Mouse (Mus musculus): ENCODE measurements around the gene Upb1. TPM values are rescaled to one million over a fixed set of nuclear protein-coding genes. Genes with fewer than 3 reads are reported as not detected.

Upb1 gene
- polyA plus RNA-seq, 1 experiment from 2014 or later: 0.13 TPM

- Histone ChIP-seq H3K4me2 (ENCODE audit: low read depth, low read length) (no peak overlapping the region), H3K4me3 (ENCODE audit: low read depth, low read length) (no peak overlapping the region), H3K9me3 (ENCODE audit: control insufficient read depth, low read length) (no peaks in the 10 kb centered on the region), H3K9ac (replicated peaks; ENCODE audit: low read depth, low read length) (no peak overlapping the region), H3K4me1 (ENCODE audit: control insufficient read depth, insufficient read depth, low read length) (peaks cover 3% of the 10 kb centered on the region; the same call in 1 of the 2 replicates), H3K27me3 (ENCODE audit: control insufficient read depth, insufficient read depth, low read length) (no peaks in the 10 kb centered on the region), H3K27ac (ENCODE audit: low read depth, low read length) (no peak overlapping the region), H3K36me3 (ENCODE audit: control insufficient read depth, insufficient read depth, low read length) (no peaks in the 10 kb centered on the region)
- no peak for ATAC-seq (ENCODE audit: low read depth)
- WGBS: 90% methylated on average over 7 of the region's 7 CpGs
Observed at GRCm38 (mm10) chr10:75414925-75415324, 14.0 kb downstream of the Upb1 start.

- H3K9ac ChIP-seq (replicated peaks; ENCODE audit: low read depth, low read length): no peak overlapping the region
- H3K4me3 ChIP-seq (ENCODE audit: low read depth, low read length): no peak overlapping the region
- H3K4me1 ChIP-seq (ENCODE audit: control insufficient read depth, insufficient read depth, low read length): peaks cover 3% of the 10 kb centered on the region; the same call in 1 of the 2 replicates
- WGBS: 93% methylated on average over 8 of the region's 8 CpGs
- H3K9me3 ChIP-seq (ENCODE audit: control insufficient read depth, low read length): no peaks in the 10 kb centered on the region
- H3K36me3 ChIP-seq (ENCODE audit: control insufficient read depth, insufficient read depth, low read length): no peaks in the 10 kb centered on the region
- H3K4me2 ChIP-seq (ENCODE audit: low read depth, low read length): no peak overlapping the region
- H3K27ac ChIP-seq (ENCODE audit: low read depth, low read length): no peak overlapping the region
- no peaks in the 10 kb centered on the region for H3K27me3 ChIP-seq (ENCODE audit: control insufficient read depth, insufficient read depth, low read length)
- ATAC-seq (ENCODE audit: low read depth): no peak
Observed at GRCm38 (mm10) chr10:75417363-75418042, 16.6 kb downstream of the Upb1 start.

GRCm38 (mm10) chr10:75418747-75419146 lies 17.8 kb downstream of the Upb1 start:
- Histone ChIP-seq H3K9me3 (ENCODE audit: control insufficient read depth, low read length) (no peaks in the 10 kb centered on the region), H3K9ac (replicated peaks; ENCODE audit: low read depth, low read length) (no peak overlapping the region), H3K4me2 (ENCODE audit: low read depth, low read length) (no peak overlapping the region), H3K27me3 (ENCODE audit: control insufficient read depth, insufficient read depth, low read length) (no peaks in the 10 kb centered on the region), H3K36me3 (ENCODE audit: control insufficient read depth, insufficient read depth, low read length) (no peaks in the 10 kb centered on the region), H3K4me3 (ENCODE audit: low read depth, low read length) (no peak overlapping the region), H3K27ac (ENCODE audit: low read depth, low read length) (no peak overlapping the region), H3K4me1 (ENCODE audit: control insufficient read depth, insufficient read depth, low read length) (no peaks in the 10 kb centered on the region)
- ATAC-seq (ENCODE audit: low read depth): no peak
- WGBS: 68% methylated on average over 4 of the region's 4 CpGs

- Histone ChIP-seq H3K9me3 (ENCODE audit: control insufficient read depth, low read length) (no peaks in the 10 kb centered on the region), H3K4me3 (ENCODE audit: low read depth, low read length) (no peak overlapping the region), H3K27ac (ENCODE audit: low read depth, low read length) (no peak overlapping the region), H3K36me3 (ENCODE audit: control insufficient read depth, insufficient read depth, low read length) (no peaks in the 10 kb centered on the region), H3K4me2 (ENCODE audit: low read depth, low read length) (no peak overlapping the region), H3K4me1 (ENCODE audit: control insufficient read depth, insufficient read depth, low read length) (no peaks in the 10 kb centered on the region), H3K27me3 (ENCODE audit: control insufficient read depth, insufficient read depth, low read length) (no peaks in the 10 kb centered on the region), H3K9ac (replicated peaks; ENCODE audit: low read depth, low read length) (no peak overlapping the region)
- ATAC-seq (ENCODE audit: low read depth): no peak
- 95% methylated on average over 10 of the region's 10 CpGs for WGBS
Observed at GRCm38 (mm10) chr10:75424498-75424901, 23.6 kb downstream of the Upb1 start.

GRCm38 (mm10) chr10:75428049-75429003 lies 27.4 kb downstream of the Upb1 start:
- ATAC-seq (ENCODE audit: low read depth): no peak
- no peak overlapping the region for H3K4me3 ChIP-seq (ENCODE audit: low read depth, low read length)
- 87% methylated on average over 13 of the region's 13 CpGs for WGBS
- no peaks in the 10 kb centered on the region for H3K9me3 ChIP-seq (ENCODE audit: control insufficient read depth, low read length)
- H3K36me3 ChIP-seq (ENCODE audit: control insufficient read depth, insufficient read depth, low read length): no peaks in the 10 kb centered on the region
- H3K27ac ChIP-seq (ENCODE audit: low read depth, low read length): no peak overlapping the region
- no peak overlapping the region for H3K9ac ChIP-seq (replicated peaks; ENCODE audit: low read depth, low read length)
- H3K4me1 ChIP-seq (ENCODE audit: control insufficient read depth, insufficient read depth, low read length): no peaks in the 10 kb centered on the region
- H3K4me2 ChIP-seq (ENCODE audit: low read depth, low read length): no peak overlapping the region
- H3K27me3 ChIP-seq (ENCODE audit: control insufficient read depth, insufficient read depth, low read length): no peaks in the 10 kb centered on the region

GRCm38 (mm10) chr10:75429004-75429380 lies 28.1 kb downstream of the Upb1 start:
- H3K27me3 ChIP-seq (ENCODE audit: control insufficient read depth, insufficient read depth, low read length): no peaks in the 10 kb centered on the region
- no peak for ATAC-seq (ENCODE audit: low read depth)
- 94% methylated on average over 6 of the region's 6 CpGs for WGBS

GRCm38 (mm10) chr10:75429522-75430146 lies 28.7 kb downstream of the Upb1 start:
- Histone ChIP-seq H3K4me1 (ENCODE audit: control insufficient read depth, insufficient read depth, low read length) (no peaks in the 10 kb centered on the region), H3K36me3 (ENCODE audit: control insufficient read depth, insufficient read depth, low read length) (no peaks in the 10 kb centered on the region), H3K4me3 (ENCODE audit: low read depth, low read length) (no peak overlapping the region), H3K27me3 (ENCODE audit: control insufficient read depth, insufficient read depth, low read length) (no peaks in the 10 kb centered on the region), H3K9me3 (ENCODE audit: control insufficient read depth, low read length) (no peaks in the 10 kb centered on the region), H3K4me2 (ENCODE audit: low read depth, low read length) (no peak overlapping the region), H3K27ac (ENCODE audit: low read depth, low read length) (no peak overlapping the region), H3K9ac (replicated peaks; ENCODE audit: low read depth, low read length) (no peak overlapping the region)
- ATAC-seq (ENCODE audit: low read depth): no peak
- WGBS: 92% methylated on average over 7 of the region's 7 CpGs

More at GRCm38 (mm10) chr10:75429004-75429380, 28.1 kb downstream of the Upb1 start:
- no peaks in the 10 kb centered on the region for H3K9me3 ChIP-seq (ENCODE audit: control insufficient read depth, low read length)
- H3K27ac ChIP-seq (ENCODE audit: low read depth, low read length): no peak overlapping the region
- no peaks in the 10 kb centered on the region for H3K36me3 ChIP-seq (ENCODE audit: control insufficient read depth, insufficient read depth, low read length)
- H3K4me2 ChIP-seq (ENCODE audit: low read depth, low read length): no peak overlapping the region
- H3K4me1 ChIP-seq (ENCODE audit: control insufficient read depth, insufficient read depth, low read length): no peaks in the 10 kb centered on the region
- H3K4me3 ChIP-seq (ENCODE audit: low read depth, low read length): no peak overlapping the region
- H3K9ac ChIP-seq (replicated peaks; ENCODE audit: low read depth, low read length): no peak overlapping the region

- H3K4me1 ChIP-seq (ENCODE audit: control insufficient read depth, insufficient read depth, low read length): no peaks in the 10 kb centered on the region
- H3K4me2 ChIP-seq (ENCODE audit: low read depth, low read length): no peak overlapping the region
- no peaks in the 10 kb centered on the region for H3K9me3 ChIP-seq (ENCODE audit: control insufficient read depth, low read length)
- no peak for ATAC-seq (ENCODE audit: low read depth)
- no peak overlapping the region for H3K4me3 ChIP-seq (ENCODE audit: low read depth, low read length)
- H3K27ac ChIP-seq (ENCODE audit: low read depth, low read length): no peak overlapping the region
- WGBS: 93% methylated on average over 5 of the region's 5 CpGs
- no peak overlapping the region for H3K9ac ChIP-seq (replicated peaks; ENCODE audit: low read depth, low read length)
- H3K27me3 ChIP-seq (ENCODE audit: control insufficient read depth, insufficient read depth, low read length): no peaks in the 10 kb centered on the region
- H3K36me3 ChIP-seq (ENCODE audit: control insufficient read depth, insufficient read depth, low read length): no peaks in the 10 kb centered on the region
Observed at GRCm38 (mm10) chr10:75430147-75430537, 29.2 kb downstream of the Upb1 start.

- ATAC-seq (ENCODE audit: low read depth): no peak
- no peaks in the 10 kb centered on the region for H3K4me1 ChIP-seq (ENCODE audit: control insufficient read depth, insufficient read depth, low read length)
- no peak overlapping the region for H3K4me2 ChIP-seq (ENCODE audit: low read depth, low read length)
- no peak overlapping the region for H3K27ac ChIP-seq (ENCODE audit: low read depth, low read length)
- no peaks in the 10 kb centered on the region for H3K27me3 ChIP-seq (ENCODE audit: control insufficient read depth, insufficient read depth, low read length)
- H3K4me3 ChIP-seq (ENCODE audit: low read depth, low read length): no peak overlapping the region
- H3K36me3 ChIP-seq (ENCODE audit: control insufficient read depth, insufficient read depth, low read length): no peaks in the 10 kb centered on the region
- no peak overlapping the region for H3K9ac ChIP-seq (replicated peaks; ENCODE audit: low read depth, low read length)
- H3K9me3 ChIP-seq (ENCODE audit: control insufficient read depth, low read length): no peaks in the 10 kb centered on the region
- 94% methylated on average over 6 of the region's 6 CpGs for WGBS
Observed at GRCm38 (mm10) chr10:75430633-75431032, 29.7 kb downstream of the Upb1 start.
